Mouse (Mus musculus) adrenal gland, postnatal 36 days (tissue): Measurements from ENCODE around the gene Ankib1. TPM values are rescaled to one million over a fixed set of nuclear protein-coding genes. Genes with fewer than 3 reads are reported as not detected.
A peak's percentile ranks its signal among the peaks of the same experiment; 100 is the strongest.
"Not testable (repeated sequence)": the region's sequence is repeated elsewhere in the genome, so short reads cannot be mapped to it uniquely, and the experiment has no call there.

Experiments used
- DNase-seq, 2 experiments: peaks; one replicate each; pipeline ENCODE4 v3.0.0; 2021; ENCODE audit warnings: mixed read lengths in 1 of 2
- long read RNA-seq, 2 experiments: library from polyadenylated mRNA; stranded (forward); transcript quantifications; one replicate each; pipeline ENCODE4 v2.0.0; 2021; ENCODE audit warnings: borderline sequencing depth in 2 of 2
- total RNA-seq, 2 experiments: library from RNA; stranded (reverse); gene quantifications; 2 replicates each; pipeline ENCODE4 v1.2.3; 2021

The Ankib1 gene
- total RNA-seq = 10 to 100 TPM; 70.4 to 88.3 TPM
- long read RNA-seq, experiment 1, full-length matches to known transcripts = 4 of 17 reads
- long read RNA-seq, experiment 1, partial matches to known transcripts = 3 of 17 reads
- long read RNA-seq, experiment 1, other reads (novel, unspliced or antisense) = 10 of 17 reads
- long read RNA-seq, experiment 2, partial matches to known transcripts = 0 of 4 reads
- long read RNA-seq, experiment 2, other reads (novel, unspliced or antisense) = 2 of 4 reads

GRCm38 (mm10) chr5:3802433-3803291, at the start of gene Ankib1, which contains the start of gene Krit1:
Gene Ankib1, minus strand, starts transcription at chr5:3802925.
Gene Krit1, plus strand, starts transcription at chr5:3803184.
- peak; percentile 93 to 96 for DNase-seq

- peak in 1 of 2 experiments; percentile 12 for DNase-seq
Measured at GRCm38 (mm10) chr5:3845026-3845425, 42.3 kb upstream of the Ankib1 start, which contains the start of gene Lrrd1. Gene Lrrd1, plus strand, starts transcription at chr5:3845173.

- no peak for DNase-seq
Measured at GRCm38 (mm10) chr5:3834107-3834506, 31.4 kb upstream of the Ankib1 start.

- DNase-seq = no peak
Measured at GRCm38 (mm10) chr5:3808472-3808871, 5.7 kb upstream of the Ankib1 start.

- no peak for DNase-seq
Measured at GRCm38 (mm10) chr5:3803292-3804165, 804 bp upstream of the Ankib1 start.

GRCm38 (mm10) chr5:3801672-3802432, 873 bp downstream of the Ankib1 start:
- DNase-seq = no peak

GRCm38 (mm10) chr5:3800881-3801280, 1.8 kb downstream of the Ankib1 start:
- DNase-seq = no peak

GRCm38 (mm10) chr5:3800041-3800440, 2.7 kb downstream of the Ankib1 start:
- DNase-seq = no peak

GRCm38 (mm10) chr5:3798656-3799055, 4.1 kb downstream of the Ankib1 start:
- DNase-seq = not testable (repeated sequence)

- DNase-seq = not testable (repeated sequence)
Measured at GRCm38 (mm10) chr5:3797101-3797500, 5.6 kb downstream of the Ankib1 start.

- DNase-seq = no peak
Measured at GRCm38 (mm10) chr5:3791048-3791447, 11.7 kb downstream of the Ankib1 start.

GRCm38 (mm10) chr5:3787548-3787947, 15.2 kb downstream of the Ankib1 start:
- DNase-seq = peak; percentile 62 to 66

- DNase-seq = no peak
Measured at GRCm38 (mm10) chr5:3784751-3785496, 17.8 kb downstream of the Ankib1 start.

GRCm38 (mm10) chr5:3783947-3784681, 18.6 kb downstream of the Ankib1 start:
- DNase-seq = no peak

- peak in 1 of 2 experiments; percentile 26 for DNase-seq
Measured at GRCm38 (mm10) chr5:3782670-3783069, 20.1 kb downstream of the Ankib1 start.

GRCm38 (mm10) chr5:3772017-3772416, 30.7 kb downstream of the Ankib1 start:
- peak in 1 of 2 experiments; percentile 3 for DNase-seq

GRCm38 (mm10) chr5:3771512-3771911, 31.2 kb downstream of the Ankib1 start:
- DNase-seq = no peak

GRCm38 (mm10) chr5:3750536-3750935, 52.2 kb downstream of the Ankib1 start:
- DNase-seq = not testable (repeated sequence)

GRCm38 (mm10) chr5:3732846-3733245, 69.9 kb downstream of the Ankib1 start:
- not testable (repeated sequence) for DNase-seq

GRCm38 (mm10) chr5:3728820-3729219, 73.9 kb downstream of the Ankib1 start:
- no peak for DNase-seq
